Mouse (Mus musculus): ENCODE data around the gene Gtpbp6. TPM values are rescaled to one million over a fixed set of nuclear protein-coding genes. Genes with fewer than 3 reads are reported as not detected.

The Gtpbp6 gene
- polyA plus RNA-seq, 1 experiment from 2014 or later, result 42.1 TPM

GRCm38 (mm10) chr5:110106901-110107564 lies 964 bp downstream of the Gtpbp6 start:
- H3K9ac ChIP-seq, result peak overlapping the region; percentile 85
- peaks cover 11% of the 10 kb centered on the region for H3K4me1 ChIP-seq
- peak overlapping the region; percentile 91 for H3K4me2 ChIP-seq
- no peaks in the 10 kb centered on the region for H3K27me3 ChIP-seq
- no peaks in the 10 kb centered on the region for H3K9me3 ChIP-seq
- WGBS, result 15% methylated on average over 40 of the region's 41 CpGs
- H3K4me3 ChIP-seq, result peak overlapping the region; percentile 81
- H3K36me3 ChIP-seq, result peaks cover 52% of the 10 kb centered on the region
- ATAC-seq (ENCODE audit: insufficient number of reproducible peaks, insufficient read depth, low FRiP score, low TSS enrichment, low read depth), result peak; percentile 2; the same call in 1 of the 2 replicates
- H3K27ac ChIP-seq, result peak overlapping the region; percentile 99

DNA sequence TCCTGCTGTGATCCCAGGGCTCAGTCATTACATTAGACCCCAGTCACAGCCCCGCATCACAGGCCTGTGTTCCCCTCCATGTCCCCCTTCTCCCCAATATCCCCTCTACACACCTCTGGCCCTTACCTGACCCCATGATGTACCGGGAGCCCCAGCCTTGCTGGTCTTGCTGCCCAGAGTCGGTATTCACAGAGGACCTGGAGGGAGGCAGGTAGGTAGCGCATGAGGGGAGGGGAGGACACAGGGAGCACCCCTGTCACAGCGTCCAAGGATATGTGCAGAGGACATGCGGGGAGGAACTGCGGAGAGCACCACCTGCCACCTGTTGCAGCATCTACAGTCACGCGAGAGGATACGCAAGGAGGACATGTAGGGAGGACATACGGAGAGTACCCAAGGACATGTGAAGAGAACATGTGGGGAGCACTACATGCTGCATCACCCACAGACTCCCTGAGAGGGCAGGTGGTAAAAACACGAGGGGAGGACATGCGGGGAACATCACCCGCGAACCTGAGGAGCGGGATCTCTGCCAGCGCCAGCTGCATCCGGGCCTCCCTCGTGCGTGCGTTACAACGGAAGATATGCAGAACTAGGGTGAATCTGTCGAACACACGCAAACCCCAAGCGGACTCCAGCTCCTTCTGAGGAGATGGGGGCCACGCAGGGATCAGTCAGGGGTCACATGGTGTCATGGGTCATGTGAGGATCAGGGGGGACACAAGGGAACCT lies 1.7 kb downstream of the Gtpbp6 start:
- Histone ChIP-seq H3K36me3 (peaks cover 49% of the 10 kb centered on the region), H3K4me2 (peak overlapping the region; percentile 91), H3K9ac (peak overlapping the region; percentile 85), H3K27me3 (peaks cover 5% of the 10 kb centered on the region; the same call in 1 of the 2 replicates), H3K9me3 (no peaks in the 10 kb centered on the region), H3K27ac (no peak overlapping the region), H3K4me3 (peak overlapping the region; percentile 81), H3K4me1 (peaks cover 18% of the 10 kb centered on the region)
- ATAC-seq (ENCODE audit: insufficient number of reproducible peaks, insufficient read depth, low FRiP score, low TSS enrichment, low read depth), result no peak
- WGBS, result 93% methylated on average over 26 of the region's 26 CpGs

GRCm38 (mm10) chr5:110104616-110105380 lies 3.2 kb downstream of the Gtpbp6 start:
- 97% methylated on average over 36 of the region's 36 CpGs for WGBS
- H3K9ac ChIP-seq, result no peak overlapping the region
- peaks cover 49% of the 10 kb centered on the region for H3K36me3 ChIP-seq
- H3K4me1 ChIP-seq, result peaks cover 33% of the 10 kb centered on the region
- H3K4me3 ChIP-seq, result no peak overlapping the region
- no peaks in the 10 kb centered on the region for H3K9me3 ChIP-seq
- no peak overlapping the region for H3K4me2 ChIP-seq
- no peak for ATAC-seq (ENCODE audit: insufficient number of reproducible peaks, insufficient read depth, low FRiP score, low TSS enrichment, low read depth)
- H3K27me3 ChIP-seq, result peaks cover 10% of the 10 kb centered on the region
- no peak overlapping the region for H3K27ac ChIP-seq

DNA sequence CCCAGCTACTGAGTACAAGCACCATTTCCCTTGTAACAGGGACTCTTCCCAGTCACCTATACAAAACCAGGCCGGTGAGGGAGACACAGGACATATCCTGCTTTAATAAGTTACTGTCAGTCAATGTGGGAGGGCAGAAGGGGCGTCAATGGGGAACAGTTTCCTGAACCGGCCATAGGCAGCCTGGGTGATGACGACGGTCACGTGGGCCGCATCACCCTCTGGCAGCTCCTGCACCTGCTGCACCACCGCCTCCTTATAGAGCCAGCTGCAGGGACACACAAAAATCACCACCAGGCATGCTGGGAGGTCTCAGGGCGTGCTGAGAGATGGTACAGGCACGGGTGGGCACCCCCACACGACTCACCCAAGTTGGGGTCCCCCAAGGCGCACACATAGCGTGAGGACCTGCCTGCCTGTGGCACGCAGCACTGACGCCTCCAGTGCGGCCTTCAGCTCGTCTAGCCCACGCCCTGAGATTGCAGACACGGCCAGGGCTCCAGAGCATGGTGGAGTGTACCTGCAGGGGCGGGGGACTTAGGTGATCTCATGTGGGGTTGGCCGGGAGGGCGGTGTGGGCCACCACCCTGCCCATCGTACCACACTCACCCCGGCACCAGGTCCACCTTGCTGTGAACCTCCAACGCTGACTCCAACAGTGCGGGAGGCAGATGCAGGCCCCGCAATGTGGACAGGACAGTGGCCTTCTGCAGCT lies 3.9 kb downstream of the Gtpbp6 start:
- H3K9me3 ChIP-seq, result no peaks in the 10 kb centered on the region
- WGBS, result 94% methylated on average over 27 of the region's 27 CpGs
- H3K27me3 ChIP-seq, result peaks cover 10% of the 10 kb centered on the region
- no peak overlapping the region for H3K27ac ChIP-seq
- H3K36me3 ChIP-seq, result peaks cover 49% of the 10 kb centered on the region
- no peak overlapping the region for H3K9ac ChIP-seq
- H3K4me1 ChIP-seq, result peaks cover 33% of the 10 kb centered on the region
- ATAC-seq (ENCODE audit: insufficient number of reproducible peaks, insufficient read depth, low FRiP score, low TSS enrichment, low read depth), result no peak
- no peak overlapping the region for H3K4me3 ChIP-seq
- no peak overlapping the region for H3K4me2 ChIP-seq

DNA sequence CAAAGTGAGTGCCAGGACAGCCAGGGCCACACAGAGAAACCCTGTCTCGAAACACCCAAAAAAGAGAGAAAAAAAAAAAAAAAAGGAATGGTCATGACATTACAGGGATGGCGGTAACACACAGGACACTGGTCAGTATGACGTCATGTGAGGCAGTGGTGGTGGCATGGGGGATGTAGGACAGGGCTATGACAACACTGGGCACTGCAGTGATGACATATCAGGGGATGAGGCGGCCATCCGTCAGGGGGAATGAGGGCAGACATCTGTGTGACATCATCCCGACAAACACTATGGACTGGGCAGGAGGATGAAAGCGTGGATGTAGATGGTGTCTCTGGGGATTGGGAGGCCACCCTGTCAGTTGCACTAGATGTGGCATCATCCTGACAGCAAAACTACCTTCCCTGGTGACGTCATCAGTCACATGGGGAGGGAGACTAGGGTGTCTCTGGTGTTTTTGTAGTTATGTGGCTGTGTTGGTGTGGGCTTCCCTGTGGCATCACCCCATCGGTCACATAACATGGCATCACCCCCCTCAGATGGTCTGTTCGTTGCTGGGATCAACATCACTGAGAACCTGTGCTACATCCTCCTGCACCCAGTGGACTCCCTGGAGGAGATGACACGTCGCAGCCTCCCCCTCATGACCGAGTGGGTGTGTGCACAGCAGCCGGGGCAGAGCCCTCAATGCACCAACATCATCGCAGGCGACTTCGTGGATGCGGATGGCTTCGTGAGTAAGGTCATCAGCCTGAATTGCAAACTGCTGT lies 5.0 kb downstream of the Gtpbp6 start:
- no peak for ATAC-seq (ENCODE audit: insufficient number of reproducible peaks, insufficient read depth, low FRiP score, low TSS enrichment, low read depth)
- no peak overlapping the region for H3K4me3 ChIP-seq
- no peak overlapping the region for H3K27ac ChIP-seq
- 96% methylated on average over 19 of the region's 19 CpGs for WGBS
- H3K27me3 ChIP-seq, result peaks cover 10% of the 10 kb centered on the region
- peaks cover 49% of the 10 kb centered on the region for H3K36me3 ChIP-seq
- H3K9ac ChIP-seq, result no peak overlapping the region
- no peak overlapping the region for H3K4me2 ChIP-seq
- no peaks in the 10 kb centered on the region for H3K9me3 ChIP-seq
- peaks cover 33% of the 10 kb centered on the region for H3K4me1 ChIP-seq

- no peak for ATAC-seq (ENCODE audit: insufficient number of reproducible peaks, insufficient read depth, low FRiP score, low TSS enrichment, low read depth)
- Histone ChIP-seq H3K36me3 (peaks cover 49% of the 10 kb centered on the region), H3K4me3 (no peak overlapping the region), H3K9me3 (no peaks in the 10 kb centered on the region), H3K9ac (no peak overlapping the region), H3K4me2 (0 out of 2 replicates have a peak overlapping the region, but pooled peaks have one; percentile 76), H3K27ac (no peak overlapping the region), H3K4me1 (peaks cover 33% of the 10 kb centered on the region), H3K27me3 (peaks cover 10% of the 10 kb centered on the region)
- WGBS, result 91% methylated on average over 13 of the region's 13 CpGs
Observed at GRCm38 (mm10) chr5:110102429-110102828, 5.6 kb downstream of the Gtpbp6 start.

DNA sequence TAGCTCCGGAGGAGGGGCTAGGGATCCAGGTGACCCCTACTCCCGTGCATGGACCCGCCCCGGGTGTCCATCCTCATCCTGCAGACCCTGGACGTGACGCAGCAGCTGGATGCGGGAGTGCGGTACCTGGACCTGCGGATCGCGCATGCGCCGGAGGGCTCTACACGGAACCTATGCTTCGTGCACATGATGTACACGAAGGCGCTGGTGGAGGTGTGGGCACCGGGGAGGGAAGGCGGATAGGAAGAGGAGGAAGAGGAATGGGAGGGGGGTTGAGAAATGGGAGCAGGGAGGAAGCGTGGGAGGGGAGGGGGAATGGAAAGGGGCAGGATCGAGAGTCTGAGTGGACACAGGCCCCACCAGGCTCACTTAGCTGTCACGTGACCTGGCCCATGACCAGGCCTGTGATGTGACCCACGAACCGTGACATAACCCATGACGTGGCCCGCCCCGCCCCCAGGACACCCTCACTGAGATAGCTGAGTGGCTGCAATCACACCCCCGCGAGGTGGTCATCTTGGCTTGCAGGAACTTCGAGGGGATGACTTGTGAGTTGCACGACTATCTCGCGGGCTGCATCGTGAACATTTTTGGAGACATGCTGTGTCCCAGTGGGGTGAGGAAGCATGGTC lies 6.2 kb downstream of the Gtpbp6 start:
- peaks cover 10% of the 10 kb centered on the region for H3K27me3 ChIP-seq
- H3K4me3 ChIP-seq, result peak overlapping the region; percentile 38
- H3K4me1 ChIP-seq, result peaks cover 31% of the 10 kb centered on the region
- no peaks in the 10 kb centered on the region for H3K9me3 ChIP-seq
- H3K27ac ChIP-seq, result no peak overlapping the region
- peak overlapping the region; percentile 33; the same call in 1 of the 2 replicates for H3K9ac ChIP-seq
- peaks cover 48% of the 10 kb centered on the region for H3K36me3 ChIP-seq
- no peak for ATAC-seq (ENCODE audit: insufficient number of reproducible peaks, insufficient read depth, low FRiP score, low TSS enrichment, low read depth)
- peak overlapping the region; percentile 76 for H3K4me2 ChIP-seq
- 19% methylated on average over 34 of the region's 34 CpGs for WGBS

DNA sequence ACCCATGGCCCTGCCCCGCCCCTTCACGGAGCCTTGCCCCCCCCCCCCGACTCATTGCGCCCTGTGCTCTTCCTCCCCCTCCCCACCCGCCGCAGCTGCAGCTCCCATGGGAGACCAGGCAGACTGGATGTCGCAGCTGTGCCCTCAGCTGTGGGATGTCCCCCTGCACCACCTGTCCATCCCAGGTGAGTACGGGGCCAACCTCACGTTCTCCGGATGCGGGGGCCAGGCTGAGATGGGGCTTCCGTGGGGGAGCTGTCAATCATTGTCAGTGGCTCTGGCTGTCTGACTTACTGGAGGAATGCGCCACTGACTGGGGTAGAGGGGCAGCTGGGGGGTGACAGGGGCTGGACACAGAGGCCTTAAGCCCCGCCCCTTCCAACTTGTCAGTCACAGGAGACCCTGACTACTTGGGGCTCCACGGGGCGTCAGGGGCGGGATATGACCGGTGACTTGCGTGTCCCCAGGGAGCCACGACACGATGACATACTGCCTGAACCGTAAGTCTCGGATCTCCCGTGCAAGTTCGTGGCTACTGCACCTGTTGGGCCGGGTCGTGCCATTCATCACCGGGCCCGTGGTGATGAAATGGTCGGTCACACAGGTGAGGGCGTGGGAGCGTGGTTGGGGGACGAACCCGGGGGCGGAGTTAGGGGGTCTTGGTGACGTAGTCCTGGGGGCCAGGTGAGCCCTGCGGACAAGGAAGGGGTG lies 6.9 kb downstream of the Gtpbp6 start:
- Histone ChIP-seq H3K4me2 (peak overlapping the region; percentile 76), H3K4me1 (peaks cover 23% of the 10 kb centered on the region), H3K36me3 (peaks cover 40% of the 10 kb centered on the region), H3K9ac (peak overlapping the region; percentile 27; the same call in 1 of the 2 replicates), H3K27me3 (peaks cover 10% of the 10 kb centered on the region), H3K27ac (no peak overlapping the region), H3K9me3 (no peaks in the 10 kb centered on the region), H3K4me3 (peak overlapping the region; percentile 38)
- WGBS, result 2% methylated on average over 35 of the region's 37 CpGs
- ATAC-seq (ENCODE audit: insufficient number of reproducible peaks, insufficient read depth, low FRiP score, low TSS enrichment, low read depth), result 0 out of 2 replicates have a peak, but pooled peaks have one; percentile 9

GRCm38 (mm10) chr5:110099656-110100580 lies 8.1 kb downstream of the Gtpbp6 start, which contains the start of gene Plcxd1:
Gene Plcxd1, plus strand, starts transcription at chr5:110099969.
- H3K4me1 ChIP-seq, result peaks cover 23% of the 10 kb centered on the region
- 0 out of 2 replicates have a peak, but pooled peaks have one; percentile 6 for ATAC-seq (ENCODE audit: insufficient number of reproducible peaks, insufficient read depth, low FRiP score, low TSS enrichment, low read depth)
- no peak within 1 kb of the TSS for H3K9ac ChIP-seq
- peak within 1 kb of the TSS; percentile 76 for H3K4me2 ChIP-seq
- H3K9me3 ChIP-seq, result no peaks in the 10 kb centered on the region
- H3K4me3 ChIP-seq, result peak within 1 kb of the TSS; percentile 38
- peaks cover 28% of the 10 kb centered on the region for H3K36me3 ChIP-seq
- peak within 1 kb of the TSS; percentile 18; the same call in 1 of the 2 replicates for H3K27ac ChIP-seq
- peaks cover 10% of the 10 kb centered on the region for H3K27me3 ChIP-seq
- 4% methylated on average over 25 of the region's 25 CpGs for WGBS

All from embryonic facial prominence, embryonic 13.5 days (tissue).